Mouse (Mus musculus) midbrain, embryonic 13.5 days (tissue): Measurements from ENCODE around the gene Syna. TPM values are rescaled to one million over a fixed set of nuclear protein-coding genes. Genes with fewer than 3 reads are reported as not detected.
A peak's percentile ranks its signal among the peaks of the same experiment; 100 is the strongest.

Experiments
- ATAC-seq: fragments of 200-750 bp; cut with Nextera tagmentation; 2 replicates; pipeline ENCODE4 v1.8.0; 2017; ENCODE audit warnings: mild to moderate bottlenecking, moderate TSS enrichment, moderate library complexity
- H3K27ac ChIP-seq: fragments of 300-500 bp; sonication (generic); 2 replicates; pipeline ENCODE4 v1.5.1; 2015; ENCODE audit warnings: inconsistent platforms, mild to moderate bottlenecking, moderate library complexity
- H3K27me3 ChIP-seq: fragments of 300-500 bp; sonication (generic); 2 replicates; pipeline ENCODE4 v1.6.1; 2015; ENCODE audit warnings: mild to moderate bottlenecking, inconsistent platforms
- H3K36me3 ChIP-seq: fragments of 300-500 bp; sonication (generic); 2 replicates; pipeline ENCODE4 v1.6.1; 2015; ENCODE audit warnings: mild to moderate bottlenecking, inconsistent platforms
- H3K4me1 ChIP-seq: fragments of 300-500 bp; sonication (generic); replicated peaks from 2 replicates; pipeline ENCODE4 v1.6.1; 2015; ENCODE audit warnings: inconsistent platforms
- H3K4me2 ChIP-seq: fragments of 300-500 bp; sonication (generic); replicated peaks from 2 replicates; pipeline ENCODE4 v1.6.1; 2015; ENCODE audit warnings: moderate library complexity, mild to moderate bottlenecking, inconsistent platforms
- H3K4me3 ChIP-seq: fragments of 300-500 bp; sonication (generic); replicated peaks from 2 replicates; pipeline ENCODE4 v1.5.1; 2015; ENCODE audit warnings: mild to moderate bottlenecking, inconsistent platforms
- H3K9ac ChIP-seq: fragments of 300-500 bp; sonication (generic); replicated peaks from 2 replicates; pipeline ENCODE4 v1.6.1; 2015; ENCODE audit warnings: mild to moderate bottlenecking, inconsistent platforms
- H3K9me3 ChIP-seq: fragments of 300-500 bp; sonication (generic); 2 replicates; pipeline ENCODE4 v1.6.1; 2016; ENCODE audit warnings: mild to moderate bottlenecking, inconsistent platforms
- WGBS: fragments of 180-500 bp; shearing (Covaris S2); methylation state at CpG from one replicate; pipeline ENCODE4 v1.1.7; 2015; 5-methylcytosine and 5-hydroxymethylcytosine counted together
- polyA plus RNA-seq: library from polyadenylated mRNA; unstranded; fragments of >200 nt; fragmentation: Nextera tagmentation; extraction: Ambion mirVana; gene quantifications from 2 replicates; pipeline ENCODE4 v1.2.1, GENCODE M21; 2015

Syna gene
- polyA plus RNA-seq, 1 experiment from 2014 or later, result 0.47 TPM

DNA sequence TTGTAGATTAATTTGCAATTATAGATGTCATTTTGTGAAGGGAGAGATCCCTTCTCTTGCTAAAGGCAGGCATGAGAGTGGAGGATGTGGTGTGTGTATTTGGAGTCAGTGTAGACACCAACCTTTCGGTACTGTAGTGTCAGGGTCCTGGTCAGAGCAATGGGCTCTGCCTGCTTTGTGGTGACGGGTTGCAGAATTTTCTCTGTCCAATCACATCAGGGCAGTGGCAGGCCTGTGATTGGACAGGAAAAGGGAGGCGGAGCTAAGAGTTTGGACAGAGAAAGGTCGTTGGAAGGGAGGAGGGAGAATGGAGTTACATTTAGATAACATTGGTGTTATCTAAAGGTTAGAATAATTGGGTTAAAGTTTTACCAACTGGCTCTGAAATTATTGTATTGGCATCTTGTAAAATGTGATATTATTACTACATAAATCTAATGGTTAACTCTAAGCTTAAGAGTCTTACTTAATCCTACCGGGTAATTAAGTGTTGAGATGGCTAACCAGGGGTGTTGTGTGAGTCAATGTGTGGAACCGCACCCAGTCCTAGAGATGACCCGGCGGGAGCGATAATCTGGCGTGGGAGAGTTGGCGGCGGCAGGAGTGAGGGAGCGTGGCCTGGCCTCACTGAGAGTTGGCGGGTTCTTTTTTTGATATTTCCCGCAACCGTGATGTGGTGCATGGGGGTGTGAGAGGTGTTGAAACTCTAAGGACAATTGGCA is 640 bp upstream of the Syna start:
- Histone ChIP-seq H3K36me3 (no peaks in the 10 kb centered on the region), H3K4me2 (no peak overlapping the region), H3K9ac (no peak overlapping the region), H3K9me3 (peaks cover 3% of the 10 kb centered on the region; the same call in 1 of the 2 replicates), H3K27me3 (no peaks in the 10 kb centered on the region), H3K27ac (no peak overlapping the region), H3K4me1 (peaks cover 6% of the 10 kb centered on the region), H3K4me3 (no peak overlapping the region)
- 83% methylated on average over 16 of the region's 16 CpGs for WGBS
- ATAC-seq, result no peak

DNA sequence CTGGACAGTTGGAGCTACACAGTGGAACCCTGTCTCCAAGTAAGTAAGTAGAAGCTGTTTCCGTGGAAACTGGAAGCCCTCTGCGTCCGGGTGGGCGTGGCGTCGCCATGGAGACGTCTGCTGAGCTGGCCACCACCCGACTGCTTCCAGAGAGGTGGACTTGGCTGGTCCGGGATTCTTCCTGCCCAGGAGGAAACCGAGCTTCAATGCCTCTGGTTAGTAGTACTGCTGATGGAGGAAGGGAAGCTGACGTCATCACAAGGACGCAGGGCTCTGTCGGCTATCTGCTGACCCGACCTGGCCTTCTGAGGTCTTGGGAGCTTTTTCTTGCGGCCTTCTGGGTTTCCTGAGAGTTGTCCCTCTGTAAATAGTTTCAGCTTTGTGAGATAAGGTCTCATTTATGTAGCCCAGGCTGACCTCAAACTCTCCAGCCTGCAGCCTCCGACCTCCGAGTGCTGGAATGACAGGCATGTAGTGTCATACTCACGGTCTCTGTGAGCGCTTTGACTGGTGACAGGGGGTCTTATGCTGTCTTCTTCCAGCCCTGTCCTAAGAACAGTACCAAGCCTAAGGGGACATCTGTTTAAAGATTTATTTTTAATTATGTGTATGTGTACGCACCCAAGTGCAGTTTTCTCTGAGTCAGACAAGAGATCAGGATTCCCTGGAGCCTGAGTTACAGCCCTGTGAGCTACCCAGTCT is 4.4 kb downstream of the Syna start:
- peaks cover 31% of the 10 kb centered on the region for H3K4me1 ChIP-seq
- H3K4me2 ChIP-seq, result peak overlapping the region; percentile 39
- H3K4me3 ChIP-seq, result no peak overlapping the region; the same call in 1 of the 2 replicates
- 12% methylated on average over 20 of the region's 20 CpGs for WGBS
- no peaks in the 10 kb centered on the region for H3K27me3 ChIP-seq
- H3K27ac ChIP-seq, result 0 out of 2 replicates have a peak overlapping the region, but pooled peaks have one; percentile 12
- H3K9ac ChIP-seq, result 0 out of 2 replicates have a peak overlapping the region, but pooled peaks have one; percentile 6
- H3K36me3 ChIP-seq, result no peaks in the 10 kb centered on the region
- H3K9me3 ChIP-seq, result peaks cover 3% of the 10 kb centered on the region; the same call in 1 of the 2 replicates
- ATAC-seq, result 0 out of 2 replicates have a peak, but pooled peaks have one; percentile 1

DNA sequence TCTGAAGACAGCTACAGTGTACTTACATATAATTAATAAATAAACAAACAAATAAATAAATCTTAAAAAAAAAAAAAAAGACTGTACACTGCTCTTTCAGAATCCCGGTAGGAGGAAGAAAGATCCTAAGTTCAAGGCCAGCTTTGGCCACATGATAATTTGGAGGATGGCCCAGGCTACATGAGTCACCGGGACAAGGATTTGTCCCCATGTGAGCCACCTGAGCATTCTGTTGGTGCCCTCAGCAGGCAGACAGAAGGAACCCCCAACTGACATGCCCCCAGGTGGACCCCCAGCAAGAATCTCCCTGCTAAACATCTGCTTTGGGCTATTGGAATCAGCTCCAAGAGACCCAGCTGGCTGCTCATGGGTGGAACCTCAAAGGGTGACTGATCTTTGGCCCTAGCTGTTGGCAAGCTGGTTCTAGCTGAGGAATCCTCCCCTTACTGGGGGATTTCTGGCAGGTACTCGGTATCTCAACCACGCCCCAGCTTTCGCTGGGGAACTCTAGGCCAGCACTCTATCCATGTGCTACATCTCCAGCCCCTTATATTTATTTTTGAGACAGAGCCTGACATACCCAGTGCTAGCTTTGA is 5.9 kb downstream of the Syna start:
- WGBS, result 90% methylated on average over 5 of the region's 5 CpGs
- Histone ChIP-seq H3K4me2 (no peak overlapping the region), H3K4me3 (no peak overlapping the region), H3K27me3 (no peaks in the 10 kb centered on the region), H3K27ac (no peak overlapping the region), H3K36me3 (no peaks in the 10 kb centered on the region), H3K4me1 (peaks cover 46% of the 10 kb centered on the region), H3K9me3 (peaks cover 3% of the 10 kb centered on the region; the same call in 1 of the 2 replicates), H3K9ac (no peak overlapping the region)
- no peak for ATAC-seq

DNA sequence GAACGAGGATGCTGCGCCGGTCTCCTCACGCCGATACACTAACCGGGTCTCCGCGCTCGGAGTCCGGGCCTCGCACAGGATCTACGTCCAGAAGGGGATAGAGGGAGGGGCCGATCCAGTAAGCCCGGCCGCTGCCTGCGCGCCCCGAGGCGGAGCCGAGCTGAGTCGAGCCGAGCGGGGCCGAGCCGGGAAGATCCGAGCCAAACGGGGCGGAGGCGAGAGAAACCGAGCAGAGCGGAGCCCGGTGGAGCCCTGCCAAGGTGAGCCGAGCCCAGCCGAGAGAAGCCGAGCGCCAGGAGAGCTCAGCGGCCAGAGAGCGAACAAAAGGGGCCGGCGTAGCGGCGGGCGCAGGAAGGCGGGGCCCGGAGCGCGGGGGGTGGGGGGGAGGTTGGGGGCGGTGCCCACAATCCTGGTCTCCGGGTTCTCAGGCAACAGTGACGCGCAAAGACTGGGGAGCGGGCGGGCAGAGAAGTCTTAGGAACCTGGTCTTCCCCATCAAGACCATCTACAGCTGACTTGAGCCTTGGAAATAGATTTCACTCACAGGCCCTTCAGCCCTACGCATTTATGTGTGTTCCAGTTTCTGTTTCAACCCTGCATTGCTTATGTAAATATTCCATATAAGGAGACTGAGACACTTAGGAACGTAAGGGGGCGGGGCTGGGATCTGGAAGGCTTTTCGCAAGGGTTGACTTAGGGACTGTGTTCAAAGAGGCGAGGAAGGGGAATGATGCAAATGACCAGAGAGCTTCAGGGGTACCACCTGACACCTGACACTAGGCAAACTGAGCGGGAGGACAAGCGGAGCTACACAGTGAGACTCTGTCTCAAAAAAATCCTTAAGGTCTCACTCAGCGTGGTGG is 7.6 kb downstream of the Syna start, which contains the start of gene Clip2:
Gene Clip2 (minus strand): TSS at position 325 of the 863 bp plus-strand sequence.
- peak; percentile 93 for ATAC-seq
- Histone ChIP-seq H3K9ac (peak within 1 kb of the TSS; percentile 99), H3K36me3 (no peaks in the 10 kb centered on the region), H3K27me3 (no peaks in the 10 kb centered on the region), H3K9me3 (0 out of 2 replicates have a peak, but pooled peaks cover under 1% of the 10 kb centered on the region), H3K4me3 (peak within 1 kb of the TSS; percentile 93), H3K27ac (peak within 1 kb of the TSS; percentile 99), H3K4me2 (peak within 1 kb of the TSS; percentile 90), H3K4me1 (peaks cover 63% of the 10 kb centered on the region)
- under 1% methylated on average over 59 of the region's 61 CpGs for WGBS

DNA sequence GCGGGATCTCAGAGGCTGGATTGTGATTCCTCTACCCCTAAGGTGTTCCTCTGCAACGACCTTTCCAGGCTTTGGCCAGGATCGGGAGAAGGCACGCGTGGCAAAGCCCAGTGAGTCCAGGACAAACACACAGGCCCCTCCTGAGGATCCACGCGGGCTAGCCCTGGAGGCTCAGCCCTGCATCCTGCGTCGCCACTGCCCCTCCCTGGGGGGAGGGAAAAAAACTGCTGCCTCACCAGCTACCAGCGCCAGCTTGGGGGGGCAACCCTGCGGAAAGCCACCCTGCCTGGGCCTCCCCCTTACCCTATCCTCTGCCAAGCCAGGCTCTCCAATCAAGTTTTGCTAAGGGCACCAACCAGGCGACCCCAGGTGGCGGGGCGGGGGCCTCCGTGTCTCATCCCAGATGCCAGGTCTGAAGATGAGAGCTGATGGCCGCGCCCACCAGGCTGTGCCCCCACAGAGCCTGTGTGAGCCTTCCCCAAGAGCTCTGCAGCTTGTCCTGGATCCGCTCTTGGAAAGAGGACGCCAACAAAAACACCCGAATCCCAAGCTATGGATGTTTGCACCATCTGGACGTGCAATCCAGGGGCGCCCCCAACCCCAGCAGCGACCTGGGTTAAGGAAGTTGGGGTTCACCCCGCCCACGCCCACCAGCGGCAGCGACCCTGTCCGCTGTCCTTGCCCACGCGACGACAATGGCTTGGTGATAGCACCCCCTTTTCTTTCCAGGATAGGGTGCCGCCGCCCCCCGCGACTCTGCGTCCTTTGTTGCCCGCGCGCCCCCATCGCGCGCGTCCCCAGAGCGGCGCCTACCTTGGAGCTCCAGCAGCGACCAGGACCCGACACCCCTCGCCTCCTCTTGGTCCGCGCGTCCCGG is 8.5 kb downstream of the Syna start:
- Histone ChIP-seq H3K36me3 (no peaks in the 10 kb centered on the region), H3K9me3 (no peaks in the 10 kb centered on the region), H3K9ac (peak overlapping the region; percentile 99), H3K4me3 (peak overlapping the region; percentile 93), H3K27ac (peak overlapping the region; percentile 99), H3K27me3 (no peaks in the 10 kb centered on the region), H3K4me2 (peak overlapping the region; percentile 90), H3K4me1 (peaks cover 70% of the 10 kb centered on the region)
- peak; percentile 38 for ATAC-seq
- WGBS, result 1% methylated on average over 50 of the region's 52 CpGs

DNA sequence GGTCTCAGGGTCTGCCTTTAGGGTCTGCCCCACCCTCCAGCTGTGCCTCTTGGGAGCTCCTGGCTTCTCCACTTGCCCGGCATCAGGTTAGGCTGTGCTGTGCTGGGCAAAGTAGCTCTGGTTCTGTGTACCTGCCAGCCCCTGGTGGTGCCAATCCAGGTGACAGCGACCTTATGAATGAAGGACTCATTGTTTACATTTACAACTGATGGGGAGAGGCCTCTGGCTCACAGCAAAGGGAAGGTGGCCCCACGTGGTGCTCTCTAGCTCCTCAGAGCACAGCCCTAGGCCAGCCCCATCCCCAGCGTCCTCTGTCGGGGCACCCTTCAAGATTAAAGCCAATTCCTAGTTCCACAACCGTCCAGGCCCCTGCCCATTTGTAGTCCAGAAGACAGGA is 9.1 kb downstream of the Syna start:
- ATAC-seq, result no peak
- peak overlapping the region; percentile 90 for H3K4me2 ChIP-seq
- no peaks in the 10 kb centered on the region for H3K9me3 ChIP-seq
- H3K4me3 ChIP-seq, result peak overlapping the region; percentile 93
- 7% methylated on average over 6 of the region's 6 CpGs for WGBS
- peak overlapping the region; percentile 99 for H3K9ac ChIP-seq
- H3K36me3 ChIP-seq, result no peaks in the 10 kb centered on the region
- H3K4me1 ChIP-seq, result peaks cover 69% of the 10 kb centered on the region
- H3K27ac ChIP-seq, result peak overlapping the region; percentile 99
- no peaks in the 10 kb centered on the region for H3K27me3 ChIP-seq

DNA sequence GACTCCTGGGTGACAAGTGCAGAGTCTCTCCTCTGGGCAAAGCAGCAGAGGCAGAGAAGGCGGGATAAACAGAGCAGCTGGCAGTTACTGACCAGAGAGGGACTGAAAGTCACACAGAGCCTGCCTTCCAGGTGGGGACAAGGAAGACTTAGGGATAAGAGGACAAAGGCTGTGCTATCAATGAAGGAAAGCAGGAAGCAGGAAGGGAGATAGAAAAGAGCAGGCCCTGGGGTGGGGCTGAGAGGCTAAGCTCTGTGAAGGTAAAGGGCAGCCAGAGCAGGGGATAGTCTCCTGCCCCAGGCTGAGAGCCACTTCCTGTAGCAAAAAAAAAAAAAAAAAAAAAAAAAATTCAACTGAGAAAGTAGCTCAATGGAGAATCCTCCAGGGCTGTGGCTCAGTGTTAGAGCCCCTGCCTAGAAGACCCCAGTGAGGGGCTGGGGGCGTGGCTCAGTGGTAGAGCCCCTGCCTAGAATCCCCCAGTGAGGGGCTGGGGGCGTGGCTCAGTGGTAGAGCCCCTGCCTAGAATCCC is 10.3 kb downstream of the Syna start:
- no peaks in the 10 kb centered on the region for H3K27me3 ChIP-seq
- H3K9me3 ChIP-seq, result no peaks in the 10 kb centered on the region
- peak overlapping the region; percentile 90 for H3K4me2 ChIP-seq
- ATAC-seq, result no peak
- no peak overlapping the region for H3K27ac ChIP-seq
- H3K36me3 ChIP-seq, result no peaks in the 10 kb centered on the region
- peak overlapping the region; percentile 93 for H3K4me3 ChIP-seq
- 96% methylated on average over 3 of the region's 3 CpGs for WGBS
- no peak overlapping the region for H3K9ac ChIP-seq
- peaks cover 64% of the 10 kb centered on the region for H3K4me1 ChIP-seq

DNA sequence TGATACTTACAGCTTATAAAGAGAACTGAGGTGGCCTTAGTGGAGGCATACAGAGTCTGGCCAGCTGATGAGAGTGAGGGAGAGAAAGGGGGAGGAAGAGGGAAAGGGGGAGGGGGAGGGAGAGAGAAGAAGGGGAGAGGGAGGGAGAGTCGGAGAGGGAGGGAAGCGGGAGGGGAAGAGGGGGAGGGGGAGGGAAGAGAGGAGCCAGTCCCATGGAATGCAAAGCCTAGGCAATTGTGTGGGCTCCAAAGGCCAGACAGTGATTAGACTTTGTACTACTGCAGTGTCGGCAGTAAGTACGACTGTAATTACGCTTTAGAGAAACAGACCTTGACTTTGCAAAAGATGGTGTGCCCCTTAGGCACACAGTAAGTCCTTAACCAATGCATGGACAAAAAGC is 11.7 kb downstream of the Syna start:
- no peak overlapping the region for H3K27ac ChIP-seq
- peak overlapping the region; percentile 13; the same call in 1 of the 2 replicates for H3K4me2 ChIP-seq
- H3K27me3 ChIP-seq, result no peaks in the 10 kb centered on the region
- H3K9me3 ChIP-seq, result no peaks in the 10 kb centered on the region
- peaks cover 67% of the 10 kb centered on the region for H3K4me1 ChIP-seq
- H3K9ac ChIP-seq, result no peak overlapping the region
- ATAC-seq, result no peak
- 47% methylated on average over 5 of the region's 5 CpGs for whole genome bisulfite sequencing
- H3K4me3 ChIP-seq, result no peak overlapping the region
- peaks cover 5% of the 10 kb centered on the region for H3K36me3 ChIP-seq

DNA sequence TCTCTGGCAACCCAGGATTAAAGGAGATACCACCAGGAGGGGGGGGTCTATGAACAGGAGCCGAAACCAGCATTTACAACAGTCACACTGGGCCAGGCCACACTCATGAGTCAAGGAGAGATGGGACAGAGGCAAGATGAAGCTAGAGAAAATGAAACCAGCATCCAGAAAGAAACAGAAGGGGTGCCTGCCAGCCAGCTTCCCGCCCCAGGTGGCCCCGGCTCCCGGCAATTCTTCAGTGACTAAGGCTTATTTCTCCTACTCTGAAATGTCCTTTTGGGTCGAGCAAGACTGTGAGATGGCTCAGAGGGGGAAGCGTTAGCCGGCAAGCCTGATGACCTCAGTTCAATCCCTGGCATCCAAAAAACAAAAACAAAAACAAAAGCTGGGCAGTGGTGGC is 13.2 kb downstream of the Syna start:
- WGBS, result 82% methylated on average over 7 of the region's 7 CpGs
- ATAC-seq, result no peak
- Histone ChIP-seq H3K4me3 (no peak overlapping the region), H3K36me3 (peaks cover 5% of the 10 kb centered on the region), H3K27ac (no peak overlapping the region), H3K27me3 (no peaks in the 10 kb centered on the region), H3K9me3 (no peaks in the 10 kb centered on the region), H3K4me2 (no peak overlapping the region), H3K4me1 (peaks cover 63% of the 10 kb centered on the region), H3K9ac (no peak overlapping the region)

DNA sequence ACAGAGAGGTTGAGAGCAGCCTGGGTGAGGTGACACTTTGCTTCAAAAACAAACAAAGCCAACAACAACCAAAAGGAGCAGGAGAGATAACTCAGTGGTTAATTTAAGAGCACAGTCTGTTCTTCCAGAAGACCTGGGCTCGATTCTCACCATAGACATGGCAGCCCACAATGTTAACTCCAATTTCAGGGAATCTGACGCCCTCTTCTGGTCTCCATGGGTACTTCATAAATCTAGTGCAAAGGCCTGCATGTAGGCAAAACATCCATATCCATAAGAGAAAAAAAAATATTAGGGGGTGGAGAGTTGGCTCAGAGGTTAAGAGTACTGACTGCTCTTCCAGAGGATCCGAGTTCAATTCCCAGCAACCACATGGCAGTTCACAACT is 14.7 kb downstream of the Syna start:
- WGBS, result 63% methylated on average over 3 of the region's 3 CpGs
- no peak overlapping the region for H3K4me2 ChIP-seq
- H3K4me1 ChIP-seq, result peaks cover 65% of the 10 kb centered on the region
- H3K36me3 ChIP-seq, result peaks cover 5% of the 10 kb centered on the region
- no peak overlapping the region for H3K9ac ChIP-seq
- no peaks in the 10 kb centered on the region for H3K27me3 ChIP-seq
- no peak for ATAC-seq
- H3K4me3 ChIP-seq, result no peak overlapping the region
- H3K9me3 ChIP-seq, result no peaks in the 10 kb centered on the region
- 0 out of 2 replicates have a peak overlapping the region, but pooled peaks have one; percentile 19 for H3K27ac ChIP-seq
